ENCODE assay signal across 10 mouse cellular contexts in genomic region chr8:120231870-120232269, GRCm38 (mm10). TPM values are rescaled to one million over a fixed set of nuclear protein-coding genes. Genes with fewer than 3 reads are reported as not detected.
DNase-seq lines count a peak whose midpoint lies in the region; ATAC-seq lines count a peak whose summit lies in the region.
"Had no signal": no experiment of that assay in that cellular context is flagged by ENCODE, and none has a peak within 500 bp of the region (broad histone marks: within the 10 kb centered on the region; RNA-seq: fewer than 3 reads in every experiment).

No protein-coding gene starts in this region.

- DNase-seq in left cerebral cortex, postnatal 4 days = peak; percentile 76
- DNase-seq in left cerebral cortex, adult 8-10 months (ENCODE audit: low spot score in 2 of 2) = no peak
- DNase-seq in intestine, embryonic 14.5 days (ENCODE audit: low spot score) = no peak
- no peak for DNase-seq in frontal cortex, adult 2 months (ENCODE audit: extremely low spot score in 1 of 2, low spot score in 1 of 2)
- DNase-seq in layer of hippocampus, adult 11-12 months (ENCODE audit: low spot score) = no peak

- H3K4me1 ChIP-seq in forebrain, embryonic 15.5 days = peaks cover 72% of the 10 kb centered on the region
- peaks cover 67% of the 10 kb centered on the region for H3K4me1 ChIP-seq in intestine, embryonic 14.5 days (replicated peaks; ENCODE audit: control insufficient read depth, insufficient read depth, low read length)
- peaks cover 77% of the 10 kb centered on the region for H3K4me1 ChIP-seq in neural tube, embryonic 15.5 days

- no peak for ATAC-seq in forebrain, embryonic 15.5 days (replicated peaks)
- no peak for ATAC-seq in intestine, embryonic 14.5 days (replicated peaks; ENCODE audit: low FRiP score, low TSS enrichment, low read depth)
- ATAC-seq in neural tube, embryonic 15.5 days (ENCODE audit: low FRiP score) = no peak
- no peak for ATAC-seq in megakaryocyte-erythroid progenitor cell, adult 5-6 weeks (replicated peaks; ENCODE audit: low FRiP score, low TSS enrichment, poor library complexity, severe bottlenecking)

- H3K27ac ChIP-seq in forebrain, embryonic 15.5 days (replicated peaks) = no peak overlapping the region
- no peak overlapping the region for H3K27ac ChIP-seq in intestine, embryonic 14.5 days (ENCODE audit: low read depth)
- H3K27ac ChIP-seq in neural tube, embryonic 15.5 days (replicated peaks) = no peak overlapping the region

- H3K9me3 ChIP-seq in forebrain, embryonic 15.5 days = no peaks in the 10 kb centered on the region
- no peaks in the 10 kb centered on the region for H3K9me3 ChIP-seq in intestine, embryonic 14.5 days (ENCODE audit: control insufficient read depth, low read length)
- H3K9me3 ChIP-seq in neural tube, embryonic 15.5 days (replicated peaks) = no peaks in the 10 kb centered on the region

- peak overlapping the region; percentile 87 for H3K4me2 ChIP-seq in forebrain, embryonic 15.5 days (replicated peaks)
- peak overlapping the region; percentile 78 for H3K4me2 ChIP-seq in intestine, embryonic 14.5 days (ENCODE audit: low read length)
- peak overlapping the region; percentile 83 for H3K4me2 ChIP-seq in neural tube, embryonic 15.5 days

- 0 out of 2 replicates have a peak overlapping the region, but pooled peaks have one; percentile 6 for H3K9ac ChIP-seq in forebrain, embryonic 15.5 days (replicated peaks)
- H3K9ac ChIP-seq in intestine, embryonic 14.5 days (ENCODE audit: low read length) = no peak overlapping the region
- peak overlapping the region; percentile 26; the same call in 1 of the 2 replicates for H3K9ac ChIP-seq in neural tube, embryonic 15.5 days (replicated peaks)

- peak overlapping the region; percentile 24; the same call in 1 of the 2 replicates for H3K4me3 ChIP-seq in forebrain, embryonic 15.5 days
- peak overlapping the region; percentile 22 for H3K4me3 ChIP-seq in intestine, embryonic 14.5 days (ENCODE audit: low read depth, low read length)
- H3K4me3 ChIP-seq in neural tube, embryonic 15.5 days (replicated peaks) = peak overlapping the region; percentile 64
- H3K4me3 ChIP-seq: megakaryocyte, embryonic 14.5 days had no signal

- no peaks in the 10 kb centered on the region for H3K36me3 ChIP-seq in forebrain, embryonic 15.5 days
- 0 out of 2 replicates have a peak, but pooled peaks cover 7% of the 10 kb centered on the region for H3K36me3 ChIP-seq in intestine, embryonic 14.5 days (ENCODE audit: control insufficient read depth, insufficient read depth, low read length)
- H3K36me3 ChIP-seq in neural tube, embryonic 15.5 days = no peaks in the 10 kb centered on the region

- intact Hi-C loops in left cerebral cortex, postnatal 4 days (cut with DNase I) = no loop called here

- peaks cover 6% of the 10 kb centered on the region; the same call in 1 of the 2 replicates for H3K27me3 ChIP-seq in forebrain, embryonic 15.5 days
- H3K27me3 ChIP-seq in intestine, embryonic 14.5 days (replicated peaks; ENCODE audit: control insufficient read depth, insufficient read depth, low read length) = no peaks in the 10 kb centered on the region
- H3K27me3 ChIP-seq in neural tube, embryonic 15.5 days (replicated peaks) = no peaks in the 10 kb centered on the region

- 61% methylated on average over 3 of the region's 3 CpGs for WGBS in forebrain, embryonic 15.5 days
- WGBS in intestine, embryonic 14.5 days = 71% methylated on average over 3 of the region's 3 CpGs
- WGBS in neural tube, embryonic 15.5 days = 59% methylated on average over 3 of the region's 3 CpGs

RNA-seq across cellular contexts. Expression of gene Gse1, which starts 3.6 kb away (rescaled TPM):
- total RNA-seq in left cerebral cortex, postnatal 4 days (2021) = 10 to 100 TPM; 57.4 to 59.3 TPM
- total RNA-seq in left cerebral cortex, adult 8-10 months (2022) = 10 to 100 TPM; 71.5 to 78.0 (median 73.1) TPM
- 31.3 and 32.7 TPM in 2 replicates for polyA plus RNA-seq in forebrain, embryonic 15.5 days (2015; fragmentation: Nextera tagmentation; extraction: Ambion mirVana)
- 13.3 and 16.7 TPM in 2 replicates for polyA plus RNA-seq in intestine, embryonic 14.5 days (2014; fragmentation: Nextera tagmentation; extraction: Ambion mirVana)
- polyA plus RNA-seq in neural tube, embryonic 15.5 days (2015; fragmentation: Nextera tagmentation; extraction: Ambion mirVana) = 12.2 and 14.0 TPM in 2 replicates
- total RNA-seq in megakaryocyte-erythroid progenitor cell, adult 5-6 weeks (2014; fragmentation: Nextera tagmentation) = 80.6 and 84.3 TPM in 2 replicates
- 21.8 and 27.2 TPM in 2 replicates for total RNA-seq in megakaryocyte-erythroid progenitor cell, adult 5-6 weeks (2017)
- polyA plus RNA-seq in frontal cortex, adult 2 months (2012; rRNA removed) = 56.7 and 57.1 TPM in 2 replicates

RNA-seq across cellular contexts. Expression of gene Fam92b, which starts 54.6 kb away (rescaled TPM):
- total RNA-seq in left cerebral cortex, postnatal 4 days (2021) = not detected
- total RNA-seq in left cerebral cortex, adult 8-10 months (2022) = 1 to 10 TPM in 2 of 4 experiments, under 1 TPM in 2; 0.48 to 1.9 (median 0.86) TPM
- polyA plus RNA-seq in forebrain, embryonic 15.5 days (2015; fragmentation: Nextera tagmentation; extraction: Ambion mirVana) = 0.88 and 1.2 TPM in 2 replicates
- 1.5 and 1.6 TPM in 2 replicates for polyA plus RNA-seq in intestine, embryonic 14.5 days (2014; fragmentation: Nextera tagmentation; extraction: Ambion mirVana)
- 1.6 and 1.7 TPM in 2 replicates for polyA plus RNA-seq in neural tube, embryonic 15.5 days (2015; fragmentation: Nextera tagmentation; extraction: Ambion mirVana)
- total RNA-seq in megakaryocyte-erythroid progenitor cell, adult 5-6 weeks (2014; fragmentation: Nextera tagmentation) = not detected in 2 replicates
- not detected in 2 replicates for total RNA-seq in megakaryocyte-erythroid progenitor cell, adult 5-6 weeks (2017)
- polyA plus RNA-seq in frontal cortex, adult 2 months (2012; rRNA removed) = 1.1 and 1.2 TPM in 2 replicates
- total RNA-seq: common myeloid progenitor, adult 5-6 weeks had no signal
